Mouse (Mus musculus) urinary bladder, postnatal 36 days (tissue): ENCODE data around the gene Brd2.

Source experiments
- DNase-seq, 2 experiments: peaks; one replicate each; pipeline ENCODE4 v3.0.0; 2022; ENCODE audit warnings: low spot score in 2 of 2, mixed read lengths in 1 of 2

Gene Brd2

DNA sequence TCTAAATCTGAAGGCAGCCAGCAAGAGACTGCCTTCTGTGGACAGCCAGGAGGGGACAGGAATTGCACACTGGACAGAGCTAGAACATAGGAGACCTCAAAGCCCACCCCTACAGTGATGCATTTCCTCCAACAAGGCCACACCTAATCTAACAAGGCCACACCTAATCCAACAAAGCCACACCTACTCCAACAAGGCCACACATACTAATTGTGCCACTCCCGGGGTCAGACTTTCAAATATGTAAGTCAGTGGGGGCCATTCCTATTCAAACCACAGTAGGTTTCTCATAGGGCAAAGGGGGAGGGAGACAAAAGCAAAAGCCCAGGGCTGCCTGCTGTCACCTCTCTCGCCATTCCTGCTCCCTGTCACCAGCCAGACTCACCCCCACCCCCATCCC is 35.0 kb downstream of the Brd2 start:
- DNase-seq = no peak

DNA sequence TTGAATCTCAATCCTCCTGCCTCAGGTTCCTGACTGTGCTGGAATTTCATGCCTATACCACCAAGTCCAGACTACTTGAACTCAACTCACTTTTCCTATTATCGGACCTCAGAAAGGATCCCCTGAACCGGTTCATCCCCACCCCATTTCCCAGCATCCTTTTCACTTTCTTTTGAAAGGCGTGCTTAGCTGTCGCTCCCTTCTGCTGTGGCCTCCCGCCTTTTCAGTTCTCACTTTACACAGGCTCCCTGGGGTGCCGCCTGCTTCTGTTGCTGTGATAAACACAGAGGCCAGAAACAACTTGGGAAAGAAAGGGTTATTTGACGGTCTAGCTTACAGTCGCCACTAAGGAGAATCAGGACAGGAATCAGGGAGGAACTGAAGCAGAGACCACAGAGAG is 39.3 kb downstream of the Brd2 start:
- no peak for DNase-seq

DNA sequence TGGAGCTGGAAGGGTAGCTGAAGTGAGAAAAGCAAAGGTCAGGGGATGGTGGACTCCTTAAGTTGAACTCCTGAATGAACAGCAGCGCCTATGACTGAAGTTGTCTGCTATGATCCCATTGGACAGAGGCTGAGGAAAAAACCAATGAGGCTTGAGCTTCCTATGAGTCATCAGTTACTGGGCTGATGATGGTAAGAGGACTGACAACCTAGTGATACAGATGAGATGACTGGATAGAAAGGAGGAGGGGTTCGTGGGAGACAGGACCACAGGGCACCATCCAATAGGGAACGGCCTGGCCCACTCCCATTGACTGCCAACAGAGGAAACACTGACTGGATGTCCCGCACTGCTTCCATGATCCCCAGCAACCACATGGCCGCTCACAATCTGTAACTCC is 42.8 kb downstream of the Brd2 start:
- DNase-seq = no peak

DNA sequence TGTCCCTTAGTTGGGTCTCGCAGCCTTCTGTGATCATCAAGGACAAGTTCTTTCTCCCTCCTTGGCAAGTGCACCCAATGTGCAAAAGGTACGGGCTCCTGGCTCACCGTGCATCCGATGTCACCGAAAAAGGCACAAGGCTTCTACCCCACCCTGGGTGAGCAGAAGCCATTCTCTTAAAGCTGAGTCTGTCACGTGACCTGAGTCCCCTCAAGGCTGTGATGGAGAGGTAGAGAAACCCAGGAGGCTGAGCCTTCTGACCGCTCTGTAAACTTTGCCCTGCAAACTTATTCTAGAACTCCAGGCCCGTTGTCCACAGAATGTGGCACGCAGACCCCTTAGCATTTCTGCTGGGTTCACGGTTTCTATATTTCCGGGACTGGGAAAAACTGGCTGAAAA is 43.4 kb downstream of the Brd2 start:
- DNase-seq = no peak

DNA sequence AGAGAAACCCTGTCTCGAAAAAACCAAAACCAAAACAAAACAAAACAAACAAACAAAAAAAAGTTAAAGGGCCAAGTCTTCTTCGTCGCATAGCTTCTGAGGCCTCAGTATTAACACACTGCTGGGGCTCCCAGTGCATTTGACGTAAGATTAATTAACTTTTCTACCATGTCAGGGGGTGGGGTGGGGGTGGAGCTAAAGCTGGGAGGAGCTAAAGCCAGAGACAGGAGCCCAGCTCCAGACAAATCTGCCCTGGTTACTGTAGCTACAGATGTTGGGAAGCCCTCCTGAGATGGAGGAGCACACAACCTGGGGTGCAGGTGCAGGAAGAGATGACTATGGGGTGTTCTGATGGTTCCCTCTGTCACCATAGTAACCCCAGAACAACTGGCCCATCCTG is 44.3 kb downstream of the Brd2 start:
- no peak for DNase-seq

DNA sequence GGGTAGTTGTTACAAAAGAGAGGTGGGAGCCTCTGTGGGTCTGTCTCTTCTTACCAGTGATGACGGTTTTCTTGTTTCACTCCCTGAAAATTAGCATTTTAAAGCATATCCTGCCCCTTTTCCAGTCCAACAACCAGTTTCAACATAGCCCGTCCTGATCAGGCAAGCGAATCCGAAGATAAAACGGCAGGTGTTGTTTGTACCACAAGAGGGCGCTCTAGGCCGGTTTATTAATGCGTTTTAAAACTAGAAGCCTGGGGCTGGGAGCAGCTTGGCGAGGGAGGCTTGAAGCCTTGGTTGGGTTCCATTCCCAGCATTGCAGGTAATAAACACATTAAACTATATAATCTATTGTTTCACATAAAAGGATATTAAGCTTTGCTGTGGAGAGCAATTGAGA is 44.9 kb downstream of the Brd2 start:
- DNase-seq = peak; percentile 35 to 63

DNA sequence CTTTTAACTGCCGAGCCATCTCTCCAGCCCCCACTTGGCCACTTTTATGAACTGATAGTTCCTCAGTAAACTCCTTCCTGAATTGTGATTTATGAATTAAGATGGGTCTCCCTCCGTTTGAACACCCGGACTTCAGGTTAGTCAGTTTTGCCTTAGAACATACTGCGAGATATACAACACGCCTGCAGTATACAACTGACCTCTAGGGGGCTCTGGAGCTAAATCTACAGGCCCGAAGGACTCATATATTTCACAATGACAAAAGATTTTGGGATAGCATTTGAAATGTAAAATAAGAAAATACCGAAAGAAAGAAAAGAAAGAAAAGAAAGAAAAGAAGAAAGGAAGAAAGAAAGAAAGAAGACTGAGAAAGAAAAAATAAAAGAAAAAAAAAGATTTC is 47.2 kb downstream of the Brd2 start:
- peak; percentile 50 to 62 for DNase-seq

DNA sequence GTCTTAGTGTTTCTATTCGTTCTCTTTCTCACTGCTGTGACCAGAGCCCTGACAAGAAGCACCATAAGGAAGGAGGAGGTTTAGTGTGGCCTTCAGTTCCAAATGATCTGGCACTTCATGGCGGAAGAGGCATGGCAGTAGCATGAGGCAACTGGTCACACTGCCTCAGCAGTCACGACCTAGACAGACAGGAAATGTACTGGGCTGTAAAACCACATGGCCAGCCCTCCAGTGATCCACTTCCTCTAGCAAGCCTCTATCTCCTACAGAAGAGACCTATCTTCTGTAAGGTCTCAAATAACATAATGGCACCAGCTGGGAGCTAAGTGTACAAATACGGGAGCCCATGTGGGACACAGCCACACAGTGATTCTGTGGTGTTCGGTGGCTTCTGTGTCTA is 50.3 kb downstream of the Brd2 start:
- DNase-seq = no peak

DNA sequence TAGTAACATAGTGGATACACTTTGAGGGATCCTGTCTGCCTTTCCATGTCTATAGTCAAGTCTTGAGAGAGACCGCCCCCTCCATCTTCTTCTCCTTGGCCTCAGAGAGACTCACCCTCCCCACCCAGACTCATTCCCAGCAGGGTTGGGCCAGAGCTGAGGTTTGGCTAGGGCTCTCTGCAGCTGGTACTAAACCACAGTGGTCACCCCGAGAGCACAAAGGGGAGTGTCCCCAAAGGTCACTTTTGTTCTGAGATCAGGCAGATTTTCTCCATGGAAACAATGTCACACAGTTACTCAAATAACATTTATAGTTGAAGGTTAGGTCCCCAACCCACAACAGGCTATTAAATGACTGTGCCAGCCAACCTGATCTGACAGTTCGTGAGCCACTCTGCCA is 53.6 kb downstream of the Brd2 start:
- DNase-seq = no peak
